Mouse (Mus musculus): Measurements from ENCODE around the gene Ndn. TPM values are rescaled to one million over a fixed set of nuclear protein-coding genes. Genes with fewer than 3 reads are reported as not detected.

Gene Ndn
- total RNA-seq, 1 experiment from 2014 or later, result not detected

Other genes with a start within 250 kb of the Ndn start
- gene Magel2, start 30.4 kb downstream of the Ndn start, total RNA-seq (2017), result not detected in 2 replicates
- not detected in 2 replicates for gene Mkrn3, start 73.6 kb downstream of the Ndn start, total RNA-seq (2017)
- not detected in 2 replicates for gene Peg12, start 117.9 kb downstream of the Ndn start, total RNA-seq (2017)